Mouse (Mus musculus) right cerebral cortex, postnatal 36 days (tissue): ENCODE results near the gene Wee1.
"Not testable (repeated sequence)": the region's sequence is repeated elsewhere in the genome, so short reads cannot be mapped to it uniquely, and the experiment has no call there.

Experiments
- DNase-seq, 2 experiments: peaks; one replicate each; pipeline ENCODE4 v3.0.0; 2022; ENCODE audit warnings: low spot score in 2 of 2, mixed read lengths in 1 of 2

The Wee1 gene

GRCm38 (mm10) chr7:110121516-110122288 is at the start of gene Wee1:
TSS of gene Wee1 (plus strand) at chr7:110122046.
- peak; percentile 97 for DNase-seq

GRCm38 (mm10) chr7:110078168-110078567 is 43.7 kb upstream of the Wee1 start:
- no peak for DNase-seq

DNA sequence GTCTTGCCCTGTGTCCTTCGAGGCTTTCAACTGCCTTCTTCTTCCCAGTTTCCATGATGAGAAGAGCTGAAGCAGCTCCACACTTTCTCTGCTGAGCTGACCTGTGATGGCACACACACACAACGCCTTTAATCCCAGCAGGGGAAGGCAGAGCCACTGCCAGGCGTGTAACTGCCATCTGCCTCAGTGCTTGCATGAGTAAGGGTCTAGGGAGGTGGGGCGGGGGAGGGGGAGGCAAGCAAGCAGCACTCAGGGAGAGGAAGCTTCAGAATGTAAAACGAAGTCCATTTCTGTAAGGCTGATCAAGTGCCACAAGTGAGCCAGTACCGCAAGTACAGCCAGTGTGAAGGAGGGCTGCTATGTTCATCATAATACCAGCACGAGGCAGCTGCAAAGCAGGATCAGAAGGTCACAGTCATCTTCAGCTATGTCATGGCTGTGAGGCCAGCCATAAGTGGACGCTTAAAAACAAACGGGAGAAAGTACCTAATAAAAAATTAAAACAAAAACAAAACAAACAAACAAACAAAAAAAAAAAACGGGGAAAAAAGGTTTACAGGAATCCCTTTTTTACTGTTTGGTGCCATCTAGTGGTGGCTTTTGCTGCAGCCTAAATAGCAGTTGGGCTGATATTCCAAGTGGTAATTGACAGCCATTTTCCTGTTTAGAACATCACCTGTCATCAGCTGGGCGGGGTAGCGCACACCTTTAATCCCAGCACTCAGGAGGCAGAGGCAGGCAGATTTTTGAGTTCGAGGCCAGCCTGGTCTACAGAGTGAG is 38.3 kb upstream of the Wee1 start:
- no peak for DNase-seq

- no peak for DNase-seq
Measured at GRCm38 (mm10) chr7:110085217-110085616, 36.6 kb upstream of the Wee1 start.

GRCm38 (mm10) chr7:110087914-110088313 is 33.9 kb upstream of the Wee1 start:
- DNase-seq, result no peak

DNA sequence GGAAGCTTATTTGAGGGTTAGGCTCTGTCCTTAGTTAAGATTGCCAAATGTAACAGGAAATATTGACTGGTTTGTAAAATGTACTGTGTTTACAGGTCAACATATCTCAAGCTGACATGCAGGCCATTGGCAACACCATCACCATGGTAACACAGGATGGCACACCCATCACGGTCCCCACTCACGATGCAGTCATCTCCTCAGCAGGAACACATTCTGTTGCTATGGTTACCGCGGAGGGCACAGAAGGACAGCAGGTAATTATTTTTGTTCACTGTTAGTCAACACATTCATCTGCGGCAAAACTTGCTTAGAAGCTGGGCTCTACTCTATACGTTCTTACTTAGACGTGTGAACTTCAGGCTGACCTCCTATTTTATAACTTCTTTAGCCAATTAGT is 30.2 kb upstream of the Wee1 start:
- DNase-seq, result peak; percentile 52 to 55

GRCm38 (mm10) chr7:110096332-110096731 is 25.5 kb upstream of the Wee1 start:
- no peak for DNase-seq

- DNase-seq, result no peak
Measured at GRCm38 (mm10) chr7:110097106-110097793, 24.6 kb upstream of the Wee1 start.

DNA sequence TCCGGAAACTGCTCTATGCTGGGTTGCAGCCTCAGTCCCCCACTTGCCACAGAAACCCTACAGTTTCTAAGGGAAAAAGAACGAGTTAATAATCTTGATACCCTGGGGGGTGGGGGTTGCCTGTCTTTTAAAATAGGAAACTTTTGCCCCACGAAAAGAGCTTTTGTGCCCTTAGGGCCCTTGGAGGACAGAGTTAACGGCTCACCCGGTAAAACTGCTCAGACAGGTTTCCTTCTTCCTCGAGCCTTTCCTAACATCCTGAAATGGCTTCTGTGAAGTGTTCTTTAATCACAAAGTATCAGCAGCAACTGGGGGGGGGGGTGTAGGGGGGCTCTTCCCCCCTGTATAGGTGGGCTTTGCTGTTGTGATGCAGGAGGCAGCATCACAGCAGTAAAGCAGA is 21.0 kb upstream of the Wee1 start:
- no peak for DNase-seq

GRCm38 (mm10) chr7:110101266-110101665 is 20.6 kb upstream of the Wee1 start:
- DNase-seq, result no peak

DNA sequence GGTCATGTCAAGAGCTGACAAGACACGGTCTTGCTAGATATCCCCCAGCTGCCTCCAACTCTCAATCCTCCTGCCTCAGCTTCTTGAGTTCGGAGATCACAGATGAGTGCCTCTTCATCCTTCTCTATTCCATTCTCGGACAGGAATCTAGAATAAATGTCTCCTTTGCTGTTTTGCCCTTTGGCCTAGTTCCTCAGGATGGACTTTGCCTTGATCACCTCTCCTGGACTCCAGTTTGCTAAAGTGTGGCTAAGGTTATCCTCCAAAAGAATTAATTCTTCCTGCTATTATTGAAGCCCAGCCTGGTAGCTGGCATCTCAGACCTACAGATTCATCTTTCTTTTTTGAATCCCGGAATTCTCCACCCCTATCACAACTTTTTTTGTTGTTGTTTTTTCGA is 16.8 kb upstream of the Wee1 start:
- DNase-seq, result no peak

DNA sequence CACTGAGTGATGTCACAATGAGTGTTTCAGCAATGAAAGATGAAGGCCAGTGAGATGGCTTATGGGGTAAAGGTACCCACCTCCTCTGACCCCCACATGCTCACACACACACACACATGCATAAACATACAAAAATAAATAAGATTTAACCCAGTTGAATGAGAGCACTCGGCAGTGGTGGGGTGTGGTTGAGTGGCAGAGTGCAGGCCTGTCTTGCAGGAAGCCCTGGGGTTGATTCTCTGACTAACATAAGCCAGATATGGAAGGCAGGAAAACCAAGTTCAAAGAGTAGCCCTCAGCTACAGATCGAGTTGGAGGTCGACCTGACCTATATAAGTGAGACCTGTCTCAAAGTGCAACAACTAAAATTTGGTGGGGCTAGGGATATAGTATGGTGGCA is 15.2 kb upstream of the Wee1 start:
- no peak for DNase-seq

DNA sequence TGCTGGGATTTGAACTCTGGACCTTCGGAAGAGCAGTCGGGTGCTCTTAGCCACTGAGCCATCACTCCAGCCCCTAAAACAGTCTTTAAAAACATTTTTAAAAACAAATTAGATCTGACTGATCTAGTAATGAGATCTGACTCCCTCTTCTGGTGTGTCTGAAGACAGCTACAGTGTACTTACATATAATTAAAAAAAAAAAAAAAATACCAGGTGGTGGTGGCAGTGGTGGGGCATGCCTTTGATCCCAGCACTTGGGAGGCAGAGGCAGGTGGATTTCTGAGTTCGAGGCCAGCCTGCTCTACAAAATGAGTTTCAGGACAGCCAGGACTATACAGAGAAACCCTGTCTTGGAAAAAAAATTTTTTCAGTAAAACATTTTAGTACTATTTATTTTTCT is 13.3 kb upstream of the Wee1 start:
- not testable (repeated sequence) for DNase-seq

GRCm38 (mm10) chr7:110108967-110109610 is 12.8 kb upstream of the Wee1 start:
- peak in 1 of 2 experiments; percentile 9 for DNase-seq

- DNase-seq, result no peak
Measured at GRCm38 (mm10) chr7:110110061-110110656, 11.7 kb upstream of the Wee1 start.

DNA sequence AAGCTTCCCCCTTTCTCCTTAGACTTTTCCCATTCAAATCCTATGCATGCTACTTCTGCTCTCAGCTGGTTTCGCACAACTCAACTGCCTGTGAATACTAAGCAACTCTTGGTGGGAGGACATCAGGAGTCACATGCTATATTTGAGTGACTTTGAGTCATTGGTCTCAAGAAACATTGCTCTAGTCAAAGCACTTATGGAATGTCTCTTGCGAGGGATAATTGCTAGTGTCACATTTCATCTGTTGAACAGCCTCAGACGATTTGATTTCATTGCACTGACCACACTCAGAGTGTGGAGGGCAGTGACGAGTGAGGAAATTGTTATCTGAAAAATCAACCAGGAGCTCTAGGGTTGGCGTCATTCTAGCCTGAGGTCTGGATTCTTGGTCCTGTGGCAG is 7.1 kb upstream of the Wee1 start:
- DNase-seq, result no peak

GRCm38 (mm10) chr7:110116731-110117291 is 5.0 kb upstream of the Wee1 start:
- no peak for DNase-seq

DNA sequence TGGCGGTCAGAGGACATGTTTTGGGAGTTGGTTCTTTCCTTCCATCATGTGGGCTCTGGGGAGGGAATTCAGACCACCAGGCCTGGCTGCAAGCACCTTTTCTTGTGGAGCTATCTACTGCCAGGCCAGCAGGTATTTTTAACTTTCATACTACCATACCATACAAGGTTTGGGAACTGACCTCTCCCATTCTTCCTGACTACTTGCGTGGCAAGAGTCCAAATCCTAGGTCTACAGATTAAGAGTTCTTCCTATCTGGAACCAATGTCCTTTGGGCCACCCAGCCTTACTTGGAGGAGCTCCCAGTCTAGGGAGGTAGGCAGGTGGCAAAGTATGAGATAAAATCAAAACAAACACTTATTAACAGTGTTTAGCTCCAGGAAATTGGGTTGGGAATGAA is 3.4 kb upstream of the Wee1 start:
- DNase-seq, result no peak

- DNase-seq, result no peak
Measured at GRCm38 (mm10) chr7:110120157-110120784, 1.6 kb upstream of the Wee1 start.

DNA sequence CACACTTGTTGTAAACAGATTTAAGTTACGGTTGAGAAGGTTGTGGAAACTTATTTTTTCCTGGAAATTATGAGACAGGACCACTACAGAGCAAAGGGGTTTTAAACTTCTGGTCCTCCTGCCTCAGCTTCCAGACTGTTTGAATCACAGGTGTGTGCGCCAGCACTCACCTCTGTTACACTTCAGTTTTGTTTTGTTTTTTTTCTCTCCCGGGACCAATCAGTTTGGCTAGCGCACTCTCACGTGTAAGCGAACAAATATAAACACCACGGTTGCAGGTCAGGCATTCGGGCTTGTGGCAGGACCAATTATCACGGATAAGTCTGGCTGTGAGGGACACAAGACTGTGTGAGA is 707 bp upstream of the Wee1 start:
- DNase-seq, result no peak

DNA sequence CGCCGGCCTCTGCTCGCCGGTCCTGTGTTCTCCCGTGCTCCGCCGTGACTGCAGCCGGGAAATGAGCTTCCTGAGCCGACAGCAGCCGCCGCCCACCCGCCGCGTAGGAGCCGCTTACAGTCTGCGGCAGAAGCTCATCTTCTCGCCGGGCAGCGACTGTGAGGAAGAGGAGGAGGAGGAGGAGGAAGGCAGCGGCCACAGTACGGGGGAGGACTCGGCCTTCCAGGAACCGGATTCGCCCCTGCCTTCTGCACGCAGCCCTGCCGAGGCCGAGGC is 381 bp downstream of the Wee1 start:
- peak in 1 of 2 experiments; percentile 58 for DNase-seq
